Mouse (Mus musculus) E14TG2a.4 (cell line): ENCODE measurements around the gene Ptpn18.

ENCODE experiments used
- H3K27me3 ChIP-seq: 2 replicates; pipeline ENCODE4 v1.6.1; 2014; ENCODE audit warnings: low read length, control low read depth; ENCODE audit not compliant: insufficient read depth
- H3K36me3 ChIP-seq: 2 replicates; pipeline ENCODE4 v1.6.1; 2014; ENCODE audit warnings: low read length, control low read depth; ENCODE audit not compliant: insufficient read depth
- H3K4me1 ChIP-seq: replicated peaks from 2 replicates; pipeline ENCODE4 v1.6.1; 2014; ENCODE audit warnings: low read depth, low read length, control low read depth
- H3K4me3 ChIP-seq: replicated peaks from 2 replicates; pipeline ENCODE4 v1.5.1; 2014; ENCODE audit warnings: mild to moderate bottlenecking, low read length
- H3K9me3 ChIP-seq: 2 replicates; pipeline ENCODE4 v1.6.1; 2014; ENCODE audit warnings: low read length, control low read depth
- CTCF ChIP-seq: conservative IDR thresholded peaks from 2 replicates; pipeline ENCODE4 v1.5.1; 2014; ENCODE audit warnings: low read length
- NANOG ChIP-seq: IDR thresholded peaks from 2 replicates; pipeline ENCODE4 v1.6.1; 2014; ENCODE audit warnings: borderline replicate concordance, low read length, mixed read lengths
- POU5F1 ChIP-seq: IDR thresholded peaks from 2 replicates; pipeline ENCODE4 v1.6.1; 2014; ENCODE audit warnings: low read length, borderline replicate concordance

The Ptpn18 gene

DNA sequence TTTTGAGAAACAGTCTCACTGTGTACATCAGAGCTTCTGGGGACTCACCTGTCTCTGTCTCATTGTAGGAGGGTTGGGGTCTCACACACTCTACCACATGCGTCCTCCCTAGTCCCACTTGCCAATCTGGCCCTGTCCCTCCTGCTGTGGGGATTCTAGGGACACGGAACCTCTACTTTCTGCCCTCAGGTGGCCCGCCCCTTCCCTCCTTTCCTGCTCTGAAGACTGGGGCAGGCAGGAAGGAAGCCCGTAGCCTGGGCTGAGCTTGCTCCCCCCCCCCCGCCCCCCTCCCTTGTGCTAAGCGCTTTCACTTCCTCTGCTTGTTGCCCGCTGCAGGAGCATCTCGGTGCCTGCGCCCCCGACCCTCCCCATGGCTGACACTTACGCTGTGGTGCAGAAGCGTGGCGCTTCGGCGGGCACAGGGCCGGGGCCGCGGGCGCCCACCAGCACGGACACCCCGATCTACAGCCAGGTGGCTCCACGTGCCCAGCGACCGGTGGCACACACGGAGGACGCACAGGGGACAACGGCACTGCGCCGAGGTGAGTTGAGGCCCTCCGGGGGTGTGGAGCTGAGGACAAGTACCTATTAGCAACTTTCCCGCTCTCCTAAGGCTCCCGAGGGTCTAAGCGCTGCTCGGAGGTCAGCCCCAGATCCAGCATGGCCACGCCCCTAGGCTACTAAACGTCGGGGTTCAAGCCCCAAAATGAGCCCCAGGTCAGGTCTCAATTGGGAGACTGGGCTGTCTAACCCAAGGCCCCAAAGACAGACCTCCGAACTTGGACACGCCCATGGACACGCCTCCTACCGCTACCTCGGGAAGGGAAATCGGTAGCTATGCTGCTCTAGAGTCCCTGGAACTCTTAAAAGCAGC is 13.1 kb downstream of the Ptpn18 start:
- Histone ChIP-seq H3K27me3 (peaks cover 53% of the 10 kb centered on the region), H3K4me3 (peak overlapping the region; percentile 78), H3K9me3 (no peaks in the 10 kb centered on the region), H3K36me3 (no peaks in the 10 kb centered on the region), H3K4me1 (peaks cover 42% of the 10 kb centered on the region)
- TF ChIP-seq CTCF (no peak), POU5F1 (no peak), NANOG (no peak)

DNA sequence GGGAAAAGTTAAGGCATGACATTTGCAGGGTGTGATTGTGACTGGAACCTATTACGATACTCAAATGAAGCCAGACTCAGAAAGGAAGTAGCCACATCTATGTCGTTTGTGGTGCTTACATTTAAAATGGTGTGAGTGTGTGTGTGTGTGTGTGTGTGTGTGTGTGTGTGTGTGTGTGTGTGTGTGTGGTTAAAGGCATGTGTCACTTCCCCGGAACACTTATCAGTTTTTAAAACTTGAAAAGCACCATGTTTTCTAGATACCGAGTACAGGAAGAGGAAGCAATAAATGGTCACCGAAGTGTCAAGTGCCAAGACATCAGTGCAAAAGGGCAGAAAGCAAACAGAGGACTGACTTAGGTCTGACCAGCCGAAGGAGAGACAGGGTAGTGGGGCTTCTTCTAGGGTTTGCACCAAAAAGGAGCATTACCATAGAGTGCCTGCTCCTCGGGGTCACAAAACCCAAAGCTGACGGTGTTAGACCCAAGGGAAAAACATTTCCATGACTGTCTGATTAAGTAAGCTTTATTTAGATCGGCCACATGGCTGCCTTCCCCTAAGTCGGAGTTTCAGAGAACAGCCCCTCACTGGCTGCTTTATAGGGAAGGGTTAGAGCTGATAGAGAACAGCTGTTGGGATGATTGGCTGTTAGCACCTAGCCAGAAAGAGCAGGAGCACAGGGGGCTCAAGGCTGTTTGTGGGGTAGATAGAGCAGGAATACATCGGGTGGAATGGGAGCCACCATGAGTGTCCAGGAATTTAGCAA is 19.5 kb downstream of the Ptpn18 start:
- no peak overlapping the region for H3K4me3 ChIP-seq
- H3K4me1 ChIP-seq = no peaks in the 10 kb centered on the region
- no peaks in the 10 kb centered on the region for H3K36me3 ChIP-seq
- TF ChIP-seq CTCF (no peak), POU5F1 (no peak), NANOG (no peak)
- no peaks in the 10 kb centered on the region for H3K9me3 ChIP-seq
- H3K27me3 ChIP-seq = peaks cover 29% of the 10 kb centered on the region

DNA sequence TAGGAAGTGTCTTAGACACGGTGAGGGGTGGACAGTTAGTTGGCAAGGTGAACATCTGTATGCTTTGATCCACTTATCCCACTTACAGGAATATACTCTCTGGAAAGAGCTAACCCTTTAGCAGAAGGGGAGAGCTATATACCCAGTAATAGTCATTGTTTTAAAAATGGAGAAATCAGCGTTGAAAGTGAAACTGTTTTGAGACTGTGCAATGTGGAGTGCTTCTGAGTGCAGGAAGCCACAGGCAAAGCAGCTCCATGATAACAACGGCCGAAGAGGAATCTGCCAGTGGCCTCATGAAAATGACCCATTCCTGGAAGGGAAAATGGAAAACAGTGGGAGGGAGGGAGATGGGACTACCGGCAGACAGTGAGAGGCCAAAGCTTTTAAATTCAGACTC is 21.2 kb downstream of the Ptpn18 start:
- Histone ChIP-seq H3K36me3 (no peaks in the 10 kb centered on the region), H3K9me3 (no peaks in the 10 kb centered on the region), H3K4me3 (no peak overlapping the region), H3K27me3 (peaks cover 23% of the 10 kb centered on the region), H3K4me1 (peaks cover 8% of the 10 kb centered on the region)
- no peak for TF ChIP-seq NANOG
- no peak for TF ChIP-seq POU5F1
- TF ChIP-seq CTCF = no peak

DNA sequence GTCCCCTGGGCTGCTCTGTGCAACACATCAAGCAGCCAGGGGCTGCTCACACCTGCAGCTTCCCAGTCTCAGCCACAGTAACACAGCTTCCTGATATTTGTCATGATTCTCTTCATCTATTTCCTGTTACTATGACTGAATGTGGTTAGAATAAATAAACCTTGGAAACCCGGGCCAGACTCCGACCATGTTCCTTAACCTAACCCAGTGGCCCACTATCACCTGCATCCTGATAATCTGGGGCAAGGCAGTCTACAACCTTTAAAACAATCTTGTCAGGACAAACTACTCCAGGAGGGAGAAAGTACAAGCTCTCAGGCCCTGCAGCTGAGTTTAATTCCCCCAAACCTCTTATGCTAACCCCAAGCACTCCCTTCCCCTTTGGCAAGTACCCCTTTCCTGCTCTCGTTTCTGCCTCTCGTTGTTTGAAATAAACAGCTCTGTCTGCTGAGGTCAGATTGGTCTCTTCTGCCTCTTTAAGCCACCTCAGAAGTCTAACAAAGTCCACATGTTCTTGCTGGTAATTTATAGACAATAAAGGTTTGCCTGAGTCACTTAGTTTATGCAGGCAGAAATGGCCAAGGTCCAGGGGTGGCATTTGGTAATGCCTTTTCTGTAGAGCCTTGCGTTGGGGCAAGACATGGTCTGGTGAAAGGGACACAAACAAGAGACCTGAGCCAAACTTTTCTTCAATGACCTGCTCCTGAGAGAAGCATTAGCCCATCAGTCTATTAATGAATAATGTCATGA is 22.5 kb downstream of the Ptpn18 start:
- peaks cover 22% of the 10 kb centered on the region for H3K27me3 ChIP-seq
- H3K9me3 ChIP-seq = no peaks in the 10 kb centered on the region
- H3K36me3 ChIP-seq = no peaks in the 10 kb centered on the region
- peaks cover 10% of the 10 kb centered on the region for H3K4me1 ChIP-seq
- H3K4me3 ChIP-seq = no peak overlapping the region
- TF ChIP-seq CTCF (no peak), NANOG (no peak), POU5F1 (no peak)

DNA sequence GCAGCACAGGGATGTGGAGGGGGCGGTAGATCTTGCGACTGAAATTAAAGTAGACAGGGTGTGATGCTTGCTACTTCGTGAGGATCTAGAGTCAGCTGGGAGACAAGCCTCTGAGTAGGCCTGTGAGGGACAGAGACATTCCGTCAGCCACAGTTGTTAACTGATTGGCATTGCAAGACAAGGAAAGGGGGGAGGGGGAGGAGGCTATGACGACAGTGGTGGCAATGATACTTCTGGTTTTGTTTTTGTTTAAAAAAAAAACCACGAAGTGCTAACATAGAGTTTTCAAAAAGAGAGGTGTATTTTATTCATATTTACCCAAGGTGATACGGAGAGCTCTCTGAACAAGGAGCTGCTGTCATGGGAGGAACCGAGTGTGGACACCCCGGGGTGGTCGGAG is 24.9 kb downstream of the Ptpn18 start:
- H3K27me3 ChIP-seq = peaks cover 17% of the 10 kb centered on the region
- no peaks in the 10 kb centered on the region for H3K36me3 ChIP-seq
- H3K4me1 ChIP-seq = peaks cover 10% of the 10 kb centered on the region
- no peaks in the 10 kb centered on the region for H3K9me3 ChIP-seq
- H3K4me3 ChIP-seq = no peak overlapping the region
- TF ChIP-seq CTCF (no peak), POU5F1 (no peak), NANOG (no peak)

DNA sequence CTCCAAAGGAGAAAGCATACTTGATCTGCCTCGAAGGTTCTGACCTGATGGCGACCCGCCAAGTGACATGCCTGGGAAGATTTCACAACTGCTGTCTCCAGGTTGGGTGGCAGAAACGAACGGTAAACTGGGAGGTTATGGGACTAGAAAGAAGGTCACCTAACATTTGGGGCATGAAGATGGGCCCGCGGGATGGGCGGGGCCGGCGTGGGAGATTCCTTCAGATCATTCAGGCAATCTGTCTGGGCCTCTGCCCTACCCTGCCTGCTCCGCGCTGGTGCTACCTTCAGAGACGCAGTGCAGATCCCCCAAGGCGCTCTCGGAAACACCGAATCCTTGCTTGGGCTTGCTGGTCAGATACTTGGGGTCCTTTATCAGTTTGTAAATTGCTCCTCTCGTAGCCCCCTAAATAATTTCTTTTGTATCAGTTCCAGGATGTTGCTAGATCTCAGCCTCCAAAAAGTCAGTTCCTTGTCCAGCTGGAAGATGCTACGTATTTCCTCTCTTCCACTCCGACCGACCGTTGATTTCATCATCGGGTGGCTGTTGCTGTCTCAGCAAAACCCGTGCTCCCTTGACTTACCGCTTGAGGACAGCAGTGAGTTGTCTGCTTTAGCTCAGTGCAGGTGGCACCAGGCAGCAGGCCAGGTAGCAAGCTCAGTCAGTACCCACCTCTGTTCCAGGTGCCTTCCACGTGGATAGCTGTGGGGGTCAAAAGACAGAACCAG is 26.1 kb downstream of the Ptpn18 start:
- peak; percentile 54 for TF ChIP-seq CTCF
- TF ChIP-seq NANOG = no peak
- TF ChIP-seq POU5F1 = no peak
- peaks cover 10% of the 10 kb centered on the region for H3K4me1 ChIP-seq
- H3K36me3 ChIP-seq = no peaks in the 10 kb centered on the region
- peaks cover 12% of the 10 kb centered on the region for H3K27me3 ChIP-seq
- peak overlapping the region; percentile 58 for H3K4me3 ChIP-seq
- no peaks in the 10 kb centered on the region for H3K9me3 ChIP-seq

DNA sequence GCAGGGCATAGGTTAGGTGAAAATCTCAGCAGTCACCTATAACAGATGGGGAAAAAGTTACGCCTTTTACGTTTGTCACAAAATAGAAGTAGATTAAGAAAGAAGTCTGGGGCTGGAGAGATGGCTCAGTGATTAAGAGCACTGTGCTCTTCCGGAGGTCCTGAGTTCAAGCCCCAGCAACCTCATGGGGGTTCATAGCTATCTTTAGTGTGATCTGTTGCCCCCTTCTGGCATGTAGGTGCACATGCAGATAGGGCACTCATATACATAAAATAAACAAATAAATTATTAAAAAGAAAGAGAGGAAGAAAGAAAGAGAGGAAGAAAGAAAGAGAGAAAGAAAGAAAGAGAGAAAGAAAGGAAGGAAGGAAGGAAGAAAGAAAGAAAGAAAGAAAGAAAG is 27.8 kb downstream of the Ptpn18 start:
- Histone ChIP-seq H3K9me3 (no peaks in the 10 kb centered on the region; the same call in 1 of the 2 replicates), H3K4me1 (peaks cover 10% of the 10 kb centered on the region), H3K27me3 (peaks cover 10% of the 10 kb centered on the region), H3K4me3 (no peak overlapping the region), H3K36me3 (no peaks in the 10 kb centered on the region)
- no peak for TF ChIP-seq POU5F1
- peak; percentile 22 for TF ChIP-seq CTCF
